Mouse (Mus musculus): ENCODE measurements at regions not wholly inside any gene's neighbourhood (a gene's known extent, or its start where the extent isn't known, plus 50 kb on each side); places are given as distances from the start of the nearest gene placed in this dataset.
A peak's percentile ranks its signal among the peaks of the same experiment; 100 is the strongest.

GRCm38 (mm10) chr10:101328545-101328944 is 352.7 kb upstream of the Mgat4c start:
- H3K4me2 ChIP-seq (replicated peaks; ENCODE audit: low read depth, low read length), result no peak overlapping the region
- H3K4me1 ChIP-seq (replicated peaks; ENCODE audit: control insufficient read depth, insufficient read depth, low read length), result no peaks in the 10 kb centered on the region
- no peaks in the 10 kb centered on the region for H3K27me3 ChIP-seq (ENCODE audit: control insufficient read depth, insufficient read depth, low read length)
- H3K9ac ChIP-seq (ENCODE audit: low read depth, low read length), result no peak overlapping the region
- DNase-seq (ENCODE audit: low spot score) (no peak), ATAC-seq (ENCODE audit: low FRiP score) (no peak)
- 92% methylated on average over 1 of the region's 1 CpGs for WGBS
- H3K4me3 ChIP-seq (ENCODE audit: low read depth, low read length), result no peak overlapping the region
- no peaks in the 10 kb centered on the region for H3K36me3 ChIP-seq (ENCODE audit: control insufficient read depth, insufficient read depth, low read length)
- no peak overlapping the region for H3K27ac ChIP-seq (ENCODE audit: low read depth, low read length)
- no peaks in the 10 kb centered on the region for H3K9me3 ChIP-seq (ENCODE audit: control insufficient read depth, low read length)

DNA sequence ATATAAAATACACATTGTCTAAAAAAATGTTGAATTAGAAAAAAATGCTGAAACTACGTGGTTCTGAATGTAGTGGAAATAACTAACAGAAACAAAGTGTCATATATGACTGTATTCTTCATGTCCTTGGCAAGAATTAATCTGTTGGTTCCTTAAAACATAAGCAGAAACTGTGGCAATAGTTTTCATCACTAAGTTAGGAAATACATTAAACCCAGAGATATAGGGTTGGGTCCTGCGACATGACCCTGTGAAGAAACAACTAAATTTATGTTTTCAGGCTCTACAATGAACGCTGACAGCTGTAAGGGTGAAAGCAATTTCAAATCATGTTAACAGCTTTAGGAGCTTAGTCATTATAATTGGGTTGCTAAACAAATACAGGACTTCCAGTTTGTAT is 351.2 kb upstream of the Mgat4c start:
- no peaks in the 10 kb centered on the region for H3K9me3 ChIP-seq (ENCODE audit: control insufficient read depth, low read length)
- H3K4me1 ChIP-seq (replicated peaks; ENCODE audit: control insufficient read depth, insufficient read depth, low read length), result no peaks in the 10 kb centered on the region
- H3K27me3 ChIP-seq (ENCODE audit: control insufficient read depth, insufficient read depth, low read length), result no peaks in the 10 kb centered on the region
- no peak overlapping the region for H3K4me2 ChIP-seq (replicated peaks; ENCODE audit: low read depth, low read length)
- 88% methylated on average over 3 of the region's 3 CpGs for WGBS
- no peaks in the 10 kb centered on the region for H3K36me3 ChIP-seq (ENCODE audit: control insufficient read depth, insufficient read depth, low read length)
- H3K9ac ChIP-seq (ENCODE audit: low read depth, low read length), result no peak overlapping the region
- no peak for ATAC-seq (ENCODE audit: low FRiP score)
- DNase-seq (ENCODE audit: low spot score), result no peak
- H3K4me3 ChIP-seq (ENCODE audit: low read depth, low read length), result no peak overlapping the region
- no peak overlapping the region for H3K27ac ChIP-seq (ENCODE audit: low read depth, low read length)

- DNase-seq (ENCODE audit: low spot score) (no peak), ATAC-seq (ENCODE audit: low FRiP score) (no peak)
- H3K36me3 ChIP-seq (ENCODE audit: control insufficient read depth, insufficient read depth, low read length), result no peaks in the 10 kb centered on the region
- no peaks in the 10 kb centered on the region for H3K4me1 ChIP-seq (replicated peaks; ENCODE audit: control insufficient read depth, insufficient read depth, low read length)
- H3K9me3 ChIP-seq (ENCODE audit: control insufficient read depth, low read length), result no peaks in the 10 kb centered on the region
- H3K4me3 ChIP-seq (ENCODE audit: low read depth, low read length), result no peak overlapping the region
- H3K4me2 ChIP-seq (replicated peaks; ENCODE audit: low read depth, low read length), result no peak overlapping the region
- no peaks in the 10 kb centered on the region for H3K27me3 ChIP-seq (ENCODE audit: control insufficient read depth, insufficient read depth, low read length)
- no peak overlapping the region for H3K9ac ChIP-seq (ENCODE audit: low read depth, low read length)
- no peak overlapping the region for H3K27ac ChIP-seq (ENCODE audit: low read depth, low read length)
- WGBS, result 73% methylated on average over 1 of the region's 3 CpGs
Observed at GRCm38 (mm10) chr10:101335136-101335535, 346.2 kb upstream of the Mgat4c start.

DNA sequence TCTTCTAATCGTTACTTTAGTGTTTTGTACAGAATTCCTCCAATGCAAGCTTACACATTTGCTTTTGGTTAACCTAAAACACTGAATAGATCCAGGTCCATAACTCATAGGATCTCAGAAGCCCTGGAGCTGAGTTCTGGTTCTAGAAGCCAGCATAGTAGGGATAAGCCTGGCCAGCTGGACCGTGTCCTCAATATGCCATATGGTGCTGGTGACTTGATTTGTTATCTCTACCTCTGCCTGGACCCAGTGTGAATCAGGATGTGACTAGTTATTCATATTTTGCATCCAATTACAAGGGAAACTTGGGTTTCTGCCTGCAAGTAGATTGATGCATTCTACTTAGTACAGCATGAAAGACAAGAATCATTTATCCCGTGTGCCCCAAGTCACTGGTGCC is 341.7 kb upstream of the Mgat4c start:
- ATAC-seq (ENCODE audit: low FRiP score), result no peak
- WGBS, result 86% methylated on average over 3 of the region's 3 CpGs
- no peaks in the 10 kb centered on the region for H3K9me3 ChIP-seq (ENCODE audit: control insufficient read depth, low read length)
- H3K27me3 ChIP-seq (ENCODE audit: control insufficient read depth, insufficient read depth, low read length), result no peaks in the 10 kb centered on the region
- no peak for DNase-seq (ENCODE audit: low spot score)
- H3K36me3 ChIP-seq (ENCODE audit: control insufficient read depth, insufficient read depth, low read length), result no peaks in the 10 kb centered on the region
- no peaks in the 10 kb centered on the region for H3K4me1 ChIP-seq (replicated peaks; ENCODE audit: control insufficient read depth, insufficient read depth, low read length)
- H3K4me3 ChIP-seq (ENCODE audit: low read depth, low read length), result no peak overlapping the region
- H3K9ac ChIP-seq (ENCODE audit: low read depth, low read length), result no peak overlapping the region
- H3K27ac ChIP-seq (ENCODE audit: low read depth, low read length), result no peak overlapping the region
- no peak overlapping the region for H3K4me2 ChIP-seq (replicated peaks; ENCODE audit: low read depth, low read length)

DNA sequence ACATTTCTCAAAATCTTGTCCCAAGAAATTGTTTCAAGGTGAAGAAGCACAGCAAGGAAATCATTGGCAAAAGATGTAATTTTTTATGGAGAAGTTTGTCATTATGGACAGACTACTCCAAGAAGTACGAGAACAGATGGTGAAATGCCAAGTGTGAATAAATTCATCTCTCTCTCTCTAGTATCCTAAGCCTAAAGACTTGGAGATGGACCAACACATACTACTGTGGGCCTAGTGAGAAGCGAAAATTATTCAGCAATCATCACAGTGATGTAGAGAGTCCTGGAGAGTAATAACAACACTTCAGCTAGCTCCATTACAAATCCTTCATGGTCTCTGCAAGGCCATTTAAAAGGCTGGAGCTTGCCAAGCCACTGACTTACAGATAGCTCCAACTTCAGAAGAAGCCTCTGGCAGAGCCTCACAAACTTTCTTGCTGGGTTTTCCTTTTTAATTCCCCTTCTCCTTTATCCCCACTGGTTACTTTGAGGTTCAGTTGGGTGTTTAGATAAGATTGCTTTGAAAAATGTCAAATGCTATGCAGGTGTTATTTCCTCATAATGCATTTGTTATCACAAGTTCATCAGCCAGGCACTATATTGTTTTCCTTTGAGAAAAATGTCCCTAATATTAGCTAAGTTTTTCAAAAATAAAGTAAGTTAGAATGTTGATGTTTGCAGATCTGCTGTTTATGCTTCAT is 330.9 kb upstream of the Mgat4c start:
- no peak overlapping the region for H3K9ac ChIP-seq (ENCODE audit: low read depth, low read length)
- H3K4me2 ChIP-seq (replicated peaks; ENCODE audit: low read depth, low read length), result no peak overlapping the region
- H3K4me1 ChIP-seq (replicated peaks; ENCODE audit: control insufficient read depth, insufficient read depth, low read length), result no peaks in the 10 kb centered on the region
- 81% methylated on average over 2 of the region's 2 CpGs for WGBS
- no peak overlapping the region for H3K27ac ChIP-seq (ENCODE audit: low read depth, low read length)
- DNase-seq (ENCODE audit: low spot score) (no peak), ATAC-seq (ENCODE audit: low FRiP score) (no peak)
- no peaks in the 10 kb centered on the region for H3K27me3 ChIP-seq (ENCODE audit: control insufficient read depth, insufficient read depth, low read length)
- no peaks in the 10 kb centered on the region for H3K9me3 ChIP-seq (ENCODE audit: control insufficient read depth, low read length)
- no peak overlapping the region for H3K4me3 ChIP-seq (ENCODE audit: low read depth, low read length)
- H3K36me3 ChIP-seq (ENCODE audit: control insufficient read depth, insufficient read depth, low read length), result no peaks in the 10 kb centered on the region

GRCm38 (mm10) chr10:101373850-101374581 is 307.3 kb upstream of the Mgat4c start:
- Histone ChIP-seq H3K9ac (ENCODE audit: low read depth, low read length) (no peak overlapping the region), H3K4me2 (replicated peaks; ENCODE audit: low read depth, low read length) (no peak overlapping the region), H3K4me3 (ENCODE audit: low read depth, low read length) (no peak overlapping the region), H3K36me3 (ENCODE audit: control insufficient read depth, insufficient read depth, low read length) (no peaks in the 10 kb centered on the region), H3K27ac (ENCODE audit: low read depth, low read length) (no peak overlapping the region), H3K4me1 (replicated peaks; ENCODE audit: control insufficient read depth, insufficient read depth, low read length) (no peaks in the 10 kb centered on the region), H3K9me3 (ENCODE audit: control insufficient read depth, low read length) (no peaks in the 10 kb centered on the region), H3K27me3 (ENCODE audit: control insufficient read depth, insufficient read depth, low read length) (no peaks in the 10 kb centered on the region)
- 71% methylated on average over 9 of the region's 9 CpGs for WGBS
- DNase-seq (ENCODE audit: low spot score) (peak; percentile 3), ATAC-seq (ENCODE audit: low FRiP score) (peak; percentile 88)

DNA sequence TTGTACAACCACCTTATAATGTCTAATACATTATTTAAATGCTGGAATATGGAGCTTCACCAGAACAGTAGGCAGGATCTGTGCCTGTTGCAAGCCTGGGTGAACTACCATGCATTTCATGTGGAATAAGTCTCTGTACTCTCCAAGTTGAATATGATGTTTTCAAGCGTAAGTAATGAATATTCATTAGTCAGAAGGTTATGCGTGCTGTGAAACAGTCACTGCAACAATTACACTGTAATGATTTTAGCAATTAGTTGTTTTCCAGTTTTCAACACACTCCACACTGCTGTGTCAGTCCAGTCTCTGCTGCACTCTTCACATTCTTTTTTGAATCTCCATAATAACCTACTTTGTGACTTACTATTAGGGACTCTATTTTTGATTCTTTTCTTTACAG is 287.9 kb upstream of the Mgat4c start:
- no peak overlapping the region for H3K4me3 ChIP-seq (ENCODE audit: low read depth, low read length)
- no peaks in the 10 kb centered on the region for H3K27me3 ChIP-seq (ENCODE audit: control insufficient read depth, insufficient read depth, low read length)
- H3K9me3 ChIP-seq (ENCODE audit: control insufficient read depth, low read length), result no peaks in the 10 kb centered on the region
- no peaks in the 10 kb centered on the region for H3K36me3 ChIP-seq (ENCODE audit: control insufficient read depth, insufficient read depth, low read length)
- H3K27ac ChIP-seq (ENCODE audit: low read depth, low read length), result no peak overlapping the region
- ATAC-seq (ENCODE audit: low FRiP score) (no peak), DNase-seq (ENCODE audit: low spot score) (no peak)
- WGBS, result 72% methylated on average over 2 of the region's 2 CpGs
- no peaks in the 10 kb centered on the region for H3K4me1 ChIP-seq (replicated peaks; ENCODE audit: control insufficient read depth, insufficient read depth, low read length)
- no peak overlapping the region for H3K9ac ChIP-seq (ENCODE audit: low read depth, low read length)
- H3K4me2 ChIP-seq (replicated peaks; ENCODE audit: low read depth, low read length), result no peak overlapping the region

GRCm38 (mm10) chr10:101399206-101399605 is 282.1 kb upstream of the Mgat4c start:
- WGBS, result 75% methylated on average over 3 of the region's 3 CpGs

GRCm38 (mm10) chr10:101415262-101415661 is 266.0 kb upstream of the Mgat4c start:
- no peaks in the 10 kb centered on the region for H3K9me3 ChIP-seq (ENCODE audit: control insufficient read depth, low read length)
- H3K9ac ChIP-seq (ENCODE audit: low read depth, low read length), result no peak overlapping the region
- no peaks in the 10 kb centered on the region for H3K36me3 ChIP-seq (ENCODE audit: control insufficient read depth, insufficient read depth, low read length)
- ATAC-seq (ENCODE audit: low FRiP score), result no peak
- H3K27me3 ChIP-seq (ENCODE audit: control insufficient read depth, insufficient read depth, low read length), result no peaks in the 10 kb centered on the region
- H3K4me1 ChIP-seq (replicated peaks; ENCODE audit: control insufficient read depth, insufficient read depth, low read length), result no peaks in the 10 kb centered on the region
- 92% methylated on average over 6 of the region's 6 CpGs for WGBS
- no peak overlapping the region for H3K27ac ChIP-seq (ENCODE audit: low read depth, low read length)
- H3K4me3 ChIP-seq (ENCODE audit: low read depth, low read length), result no peak overlapping the region
- no peak overlapping the region for H3K4me2 ChIP-seq (replicated peaks; ENCODE audit: low read depth, low read length)
- no peak for DNase-seq (ENCODE audit: low spot score)

More at GRCm38 (mm10) chr10:101399206-101399605, 282.1 kb upstream of the Mgat4c start:
- DNase-seq (ENCODE audit: low spot score), result no peak
- no peak overlapping the region for H3K4me3 ChIP-seq (ENCODE audit: low read depth, low read length)
- H3K27ac ChIP-seq (ENCODE audit: low read depth, low read length), result no peak overlapping the region
- no peak overlapping the region for H3K9ac ChIP-seq (ENCODE audit: low read depth, low read length)
- no peaks in the 10 kb centered on the region for H3K27me3 ChIP-seq (ENCODE audit: control insufficient read depth, insufficient read depth, low read length)
- H3K4me2 ChIP-seq (replicated peaks; ENCODE audit: low read depth, low read length), result no peak overlapping the region
- ATAC-seq (ENCODE audit: low FRiP score), result no peak
- H3K9me3 ChIP-seq (ENCODE audit: control insufficient read depth, low read length), result no peaks in the 10 kb centered on the region
- H3K4me1 ChIP-seq (replicated peaks; ENCODE audit: control insufficient read depth, insufficient read depth, low read length), result no peaks in the 10 kb centered on the region
- H3K36me3 ChIP-seq (ENCODE audit: control insufficient read depth, insufficient read depth, low read length), result no peaks in the 10 kb centered on the region
